Mouse (Mus musculus) B cell, adult 2 months (primary cell): ENCODE measurements around the gene Nova2.

Source experiments
- DNase-seq, 2 experiments: peaks; one replicate each; pipeline ENCODE4 v3.0.0; 2022

The Nova2 gene

GRCm38 (mm10) chr7:18926041-18926790 is 528 bp downstream of the Nova2 start:
- DNase-seq = no peak

- DNase-seq = no peak
Observed at GRCm38 (mm10) chr7:18926911-18927310, 1.2 kb downstream of the Nova2 start.

GRCm38 (mm10) chr7:18927759-18928158 is 2.1 kb downstream of the Nova2 start:
- no peak for DNase-seq

GRCm38 (mm10) chr7:18942376-18942775 is 16.7 kb downstream of the Nova2 start:
- DNase-seq = no peak

- DNase-seq = no peak
Observed at GRCm38 (mm10) chr7:18942815-18943214, 17.1 kb downstream of the Nova2 start.

- DNase-seq = no peak
Observed at GRCm38 (mm10) chr7:18948151-18948550, 22.5 kb downstream of the Nova2 start.

GRCm38 (mm10) chr7:18949781-18950522 is 24.3 kb downstream of the Nova2 start:
- no peak for DNase-seq

- no peak for DNase-seq
Observed at GRCm38 (mm10) chr7:18950523-18951315, 25.0 kb downstream of the Nova2 start.

- DNase-seq = peak; percentile 52 to 54
Observed at GRCm38 (mm10) chr7:18951397-18951796, 25.7 kb downstream of the Nova2 start.

- DNase-seq = peak; percentile 16 to 24
Observed at GRCm38 (mm10) chr7:18957569-18958383, 32.1 kb downstream of the Nova2 start.

GRCm38 (mm10) chr7:18958384-18958766 is 32.7 kb downstream of the Nova2 start:
- DNase-seq = no peak

GRCm38 (mm10) chr7:18959446-18959845 is 33.8 kb downstream of the Nova2 start:
- DNase-seq = no peak

- DNase-seq = no peak
Observed at GRCm38 (mm10) chr7:18962171-18962792, 36.6 kb downstream of the Nova2 start.

- no peak for DNase-seq
Observed at GRCm38 (mm10) chr7:18962795-18963194, 37.1 kb downstream of the Nova2 start.

- DNase-seq = no peak
Observed at GRCm38 (mm10) chr7:18963294-18963843, 37.7 kb downstream of the Nova2 start.

- DNase-seq = no peak
Observed at GRCm38 (mm10) chr7:18965312-18965711, 39.6 kb downstream of the Nova2 start.

GRCm38 (mm10) chr7:18967603-18968002 is 41.9 kb downstream of the Nova2 start:
- no peak for DNase-seq

GRCm38 (mm10) chr7:18970956-18971355 is 45.3 kb downstream of the Nova2 start:
- peak in 1 of 2 experiments; percentile 28 for DNase-seq

GRCm38 (mm10) chr7:18978381-18978780 is 52.7 kb downstream of the Nova2 start:
- no peak for DNase-seq

GRCm38 (mm10) chr7:18986503-18986902 is 60.8 kb downstream of the Nova2 start:
- DNase-seq = no peak

- no peak for DNase-seq
Observed at GRCm38 (mm10) chr7:18987100-18987499, 61.4 kb downstream of the Nova2 start, which contains the start of gene Nanos2. Gene Nanos2 (plus strand): TSS chr7:18987400.

GRCm38 (mm10) chr7:18987747-18988146 is 62.1 kb downstream of the Nova2 start:
- DNase-seq = no peak
